Mouse (Mus musculus) testis, postnatal 14 days (tissue): ENCODE data around the gene Arhgap21.

ENCODE experiments used
- DNase-seq: peaks from one replicate; pipeline ENCODE4 v3.0.0; 2021; ENCODE audit warnings: low spot score

The Arhgap21 gene

GRCm38 (mm10) chr2:20894100-20894690 lies 74.5 kb downstream of the Arhgap21 start:
- DNase-seq = no peak

GRCm38 (mm10) chr2:20888751-20889150 lies 79.9 kb downstream of the Arhgap21 start:
- no peak for DNase-seq

GRCm38 (mm10) chr2:20883288-20883687 lies 85.4 kb downstream of the Arhgap21 start:
- no peak for DNase-seq

- no peak for DNase-seq
These were observed 88.6 kb downstream of the Arhgap21 start for GRCm38 (mm10) chr2:20879877-20880605.

- DNase-seq = no peak
These were observed 94.1 kb downstream of the Arhgap21 start for GRCm38 (mm10) chr2:20874621-20875020.

- DNase-seq = no peak
These were observed 99.3 kb downstream of the Arhgap21 start for GRCm38 (mm10) chr2:20869212-20869965.

- DNase-seq = no peak
These were observed 100.6 kb downstream of the Arhgap21 start for GRCm38 (mm10) chr2:20868052-20868451.

- DNase-seq = no peak
These were observed 102.9 kb downstream of the Arhgap21 start for GRCm38 (mm10) chr2:20865795-20866194.

- DNase-seq = no peak
These were observed 104.1 kb downstream of the Arhgap21 start for GRCm38 (mm10) chr2:20864569-20864968.

- DNase-seq = no peak
These were observed 107.9 kb downstream of the Arhgap21 start for GRCm38 (mm10) chr2:20860756-20861155.

- no peak for DNase-seq
These were observed 119.3 kb downstream of the Arhgap21 start for GRCm38 (mm10) chr2:20849346-20849745.

GRCm38 (mm10) chr2:20831608-20832406 lies 136.9 kb downstream of the Arhgap21 start:
- no peak for DNase-seq

- no peak for DNase-seq
These were observed 137.8 kb downstream of the Arhgap21 start for GRCm38 (mm10) chr2:20830882-20831281.

- no peak for DNase-seq
These were observed 142.4 kb downstream of the Arhgap21 start for GRCm38 (mm10) chr2:20826258-20826657.

GRCm38 (mm10) chr2:20818226-20818625 lies 150.5 kb downstream of the Arhgap21 start:
- no peak for DNase-seq

GRCm38 (mm10) chr2:20813986-20814385 lies 154.7 kb downstream of the Arhgap21 start:
- DNase-seq = no peak

- DNase-seq = peak; percentile 13
These were observed 157.2 kb downstream of the Arhgap21 start for GRCm38 (mm10) chr2:20811506-20811905.

- no peak for DNase-seq
These were observed 167.3 kb downstream of the Arhgap21 start for GRCm38 (mm10) chr2:20801236-20801890.
